Mouse (Mus musculus) MEL (cell line): ENCODE measurements at regions not wholly inside any gene's neighbourhood (a gene's known extent, or its start where the extent isn't known, plus 50 kb on each side); places are given as distances from the start of the nearest gene placed in this dataset.

Experiments used
- DNase-seq: peaks from one replicate; pipeline ENCODE4 v3.0.0; 2011; ENCODE audit warnings: low read depth, low spot score
- H3K27ac ChIP-seq: 2 replicates; pipeline ENCODE4 v1.5.1; 2012; ENCODE audit warnings: low read depth, mild to moderate bottlenecking, control low read depth, low read length, moderate library complexity; ENCODE audit not compliant: control insufficient read depth
- H3K27me3 ChIP-seq, 2 experiments: fragments of 150-350 bp in 1 of 2; sonication (generic) in 1 of 2; 2 replicates each; pipeline ENCODE4 v1.6.1; 2012; ENCODE audit warnings: low read length in 2 of 2, mild to moderate bottlenecking in 2 of 2, improper control_type of control experiment in 1 of 2, moderate library complexity in 1 of 2; ENCODE audit not compliant: insufficient read depth in 2 of 2, control insufficient read depth in 1 of 2
- H3K36me3 ChIP-seq, 2 experiments: 2 replicates each; pipeline ENCODE4 v1.6.1; 2012 to 2014; ENCODE audit warnings: low read length in 2 of 2, improper control_type of control experiment in 1 of 2, inconsistent platforms in 1 of 2, mild to moderate bottlenecking in 1 of 2; ENCODE audit not compliant: insufficient read depth in 2 of 2, control insufficient read depth in 1 of 2
- H3K4me1 ChIP-seq, 2 experiments: fragments of 150-350 bp in 1 of 2; sonication (generic) in 1 of 2; 2 replicates each; pipeline ENCODE4 v1.6.1; 2012; ENCODE audit warnings: low read length in 2 of 2, improper control_type of control experiment in 1 of 2, mild to moderate bottlenecking in 1 of 2; ENCODE audit not compliant: insufficient read depth in 2 of 2, control insufficient read depth in 1 of 2
- H3K4me3 ChIP-seq, 2 experiments: fragments of 150-350 bp in 1 of 2; sonication (generic) in 1 of 2; 2 replicates each; pipeline ENCODE4 v1.5.1; 2012; ENCODE audit warnings: low read depth in 2 of 2, low read length in 2 of 2, mild to moderate bottlenecking in 2 of 2, moderate library complexity in 2 of 2, control low read depth in 1 of 2, improper control_type of control experiment in 1 of 2; ENCODE audit not compliant: control insufficient read depth in 1 of 2, insufficient read depth in 1 of 2
- H3K79me2 ChIP-seq: 2 replicates; pipeline ENCODE4 v1.6.1; 2012; ENCODE audit warnings: mild to moderate bottlenecking, low read length, moderate library complexity; ENCODE audit not compliant: control insufficient read depth, poor library complexity, insufficient read depth
- H3K9ac ChIP-seq: 2 replicates; pipeline ENCODE4 v1.6.1; 2012; ENCODE audit warnings: low read depth, mild to moderate bottlenecking, control low read depth, low read length, moderate library complexity; ENCODE audit not compliant: control insufficient read depth, poor library complexity, severe bottlenecking
- H3K9me3 ChIP-seq: fragments of 150-350 bp; sonication (generic); replicated peaks from 2 replicates; pipeline ENCODE4 v1.6.1; 2012; ENCODE audit warnings: mild to moderate bottlenecking, low read length, improper control_type of control experiment, moderate library complexity; ENCODE audit not compliant: insufficient read depth
- BHLHE40 ChIP-seq: IDR thresholded peaks from 2 replicates; pipeline ENCODE4 v1.6.1; 2012; ENCODE audit warnings: low read depth, mild to moderate bottlenecking, inconsistent platforms, low read length, improper control_type of control experiment, borderline replicate concordance
- ELF1 ChIP-seq: IDR thresholded peaks from 2 replicates; pipeline ENCODE4 v1.6.1; 2014; ENCODE audit warnings: low read depth, mild to moderate bottlenecking, inconsistent platforms, low read length, improper control_type of control experiment, moderate library complexity
- EP300 ChIP-seq, 2 experiments: IDR thresholded peaks; 2 replicates each; pipeline ENCODE4 v1.6.1; 2011; ENCODE audit warnings: improper control_type of control experiment in 2 of 2, low read length in 2 of 2, low read depth in 1 of 2, mild to moderate bottlenecking in 1 of 2
- ETS1 ChIP-seq: IDR thresholded peaks from 2 replicates; pipeline ENCODE4 v1.6.1; 2012; ENCODE audit warnings: low read depth, mild to moderate bottlenecking, inconsistent platforms, low read length, improper control_type of control experiment, moderate library complexity
- GABPA ChIP-seq: IDR thresholded peaks from 2 replicates; pipeline ENCODE4 v1.6.1; 2012; ENCODE audit warnings: low read depth, mild to moderate bottlenecking, inconsistent platforms, low read length, improper control_type of control experiment, moderate library complexity
- HCFC1 ChIP-seq: IDR thresholded peaks from 2 replicates; pipeline ENCODE4 v1.6.1; 2012; ENCODE audit warnings: low read depth, mild to moderate bottlenecking, inconsistent platforms, low read length, improper control_type of control experiment, moderate library complexity
- JUND ChIP-seq: IDR thresholded peaks from 2 replicates; pipeline ENCODE4 v1.6.1; 2011; ENCODE audit warnings: low read depth, mild to moderate bottlenecking, improper control_type of control experiment, low read length
- MAFK ChIP-seq: IDR thresholded peaks from 2 replicates; pipeline ENCODE4 v1.6.1; 2011; ENCODE audit warnings: low read depth, mild to moderate bottlenecking, low read length, improper control_type of control experiment, borderline replicate concordance
- MAZ ChIP-seq: IDR thresholded peaks from 2 replicates; pipeline ENCODE4 v1.6.1; 2012; ENCODE audit warnings: low read depth, mild to moderate bottlenecking, inconsistent platforms, low read length, improper control_type of control experiment
- MEF2A ChIP-seq: IDR thresholded peaks from 2 replicates; pipeline ENCODE4 v1.6.1; 2014; ENCODE audit warnings: low read depth, mild to moderate bottlenecking, inconsistent platforms, low read length, improper control_type of control experiment; ENCODE audit not compliant: poor library complexity, insufficient replicate concordance, severe bottlenecking; ENCODE audit errors: extremely low read depth
- MYB ChIP-seq: IDR thresholded peaks from 2 replicates; pipeline ENCODE4 v1.6.1; 2011; ENCODE audit warnings: mild to moderate bottlenecking, low read depth, low read length, improper control_type of control experiment
- NRF1 ChIP-seq: IDR thresholded peaks from 2 replicates; pipeline ENCODE4 v1.6.1; 2014; ENCODE audit warnings: low read depth, mild to moderate bottlenecking, inconsistent platforms, low read length, improper control_type of control experiment, moderate library complexity; ENCODE audit not compliant: poor library complexity, insufficient read depth, severe bottlenecking
- POLR2AphosphoS2 ChIP-seq: IDR thresholded peaks from 2 replicates; pipeline ENCODE4 v1.6.1; 2011; ENCODE audit warnings: low read length, improper control_type of control experiment
- RAD21 ChIP-seq: IDR thresholded peaks from 2 replicates; pipeline ENCODE4 v1.6.1; 2011; ENCODE audit warnings: mild to moderate bottlenecking, low read depth, low read length, improper control_type of control experiment
- RCOR1 ChIP-seq: IDR thresholded peaks from 2 replicates; pipeline ENCODE4 v1.6.1; 2012; ENCODE audit warnings: low read depth, mild to moderate bottlenecking, inconsistent platforms, low read length, improper control_type of control experiment
- TAL1 ChIP-seq: IDR thresholded peaks from 2 replicates; pipeline ENCODE4 v1.6.1; 2012; ENCODE audit warnings: mild to moderate bottlenecking, inconsistent platforms, low read length, moderate library complexity, mixed read lengths
- TBP ChIP-seq: IDR thresholded peaks from 2 replicates; pipeline ENCODE4 v1.8.0; 2011; ENCODE audit warnings: low read depth, low read length, improper control_type of control experiment
- UBTF ChIP-seq: IDR thresholded peaks from 2 replicates; pipeline ENCODE4 v1.6.1; 2012; ENCODE audit warnings: low read depth, mild to moderate bottlenecking, inconsistent platforms, low read length, improper control_type of control experiment, moderate library complexity, borderline replicate concordance; ENCODE audit not compliant: insufficient read depth
- USF1 ChIP-seq: IDR thresholded peaks from 2 replicates; pipeline ENCODE4 v1.6.1; 2014; ENCODE audit warnings: low read depth, mild to moderate bottlenecking, inconsistent platforms, low read length, improper control_type of control experiment, moderate library complexity
- USF2 ChIP-seq, 2 experiments: IDR thresholded peaks; 2 replicates each; pipeline ENCODE4 v1.6.1; 2011 to 2012; ENCODE audit warnings: improper control_type of control experiment in 2 of 2, low read length in 2 of 2, borderline replicate concordance in 1 of 2, inconsistent platforms in 1 of 2, low read depth in 1 of 2, mild to moderate bottlenecking in 1 of 2; ENCODE audit not compliant: insufficient read depth in 1 of 2
- ZKSCAN1 ChIP-seq: IDR thresholded peaks from 2 replicates; pipeline ENCODE4 v1.6.1; 2012; ENCODE audit warnings: low read depth, mild to moderate bottlenecking, inconsistent platforms, low read length, improper control_type of control experiment, moderate library complexity

- DNase-seq, result no peak
- Histone ChIP-seq H3K9me3 (no peaks in the 10 kb centered on the region), H3K27me3 (no peaks in the 10 kb centered on the region), H3K27ac (no peak overlapping the region), H3K79me2 (no peaks in the 10 kb centered on the region), H3K4me1 (no peaks in the 10 kb centered on the region), H3K4me3 (no peak overlapping the region), H3K36me3 (no peaks in the 10 kb centered on the region), H3K9ac (no peak overlapping the region)
- no peak for TF ChIP-seq RCOR1
- TF ChIP-seq MEF2A, result no peak
- TF ChIP-seq MYB, result no peak
- TF ChIP-seq ETS1, result no peak
- TF ChIP-seq EP300 (IDR thresholded peaks at IDR 0.05; ENCODE audit: low read depth in 1 of 2, low read length in 2 of 2), result no peak
- TF ChIP-seq NRF1, result no peak
- no peak for TF ChIP-seq USF1
- no peak for TF ChIP-seq ELF1
- no peak for TF ChIP-seq ZKSCAN1
- no peak for TF ChIP-seq MAFK
- TF ChIP-seq JUND, result no peak
- TF ChIP-seq TAL1, result no peak
- TF ChIP-seq HCFC1, result no peak
- TF ChIP-seq RAD21, result no peak
- no peak for TF ChIP-seq UBTF
- TF ChIP-seq POLR2AphosphoS2, result no peak
- TF ChIP-seq USF2 (IDR thresholded peaks at IDR 0.05; ENCODE audit: borderline replicate concordance in 1 of 2, insufficient read depth in 1 of 2, low read depth in 1 of 2, low read length in 2 of 2), result no peak
Measured at GRCm38 (mm10) chr16:87044773-87045561, 309.0 kb upstream of the N6amt1 start.

- Histone ChIP-seq H3K79me2 (no peaks in the 10 kb centered on the region), H3K9me3 (no peaks in the 10 kb centered on the region), H3K4me1 (no peaks in the 10 kb centered on the region), H3K27me3 (no peaks in the 10 kb centered on the region), H3K9ac (no peak overlapping the region), H3K27ac (no peak overlapping the region), H3K36me3 (no peaks in the 10 kb centered on the region), H3K4me3 (no peak overlapping the region)
- no peak for TF ChIP-seq BHLHE40
- no peak for TF ChIP-seq TBP
- TF ChIP-seq ELF1, result no peak
- TF ChIP-seq MAZ, result no peak
- TF ChIP-seq GABPA, result no peak
- no peak for TF ChIP-seq POLR2AphosphoS2
- no peak for DNase-seq
Measured at GRCm38 (mm10) chr16:87043689-87044088, 310.3 kb upstream of the N6amt1 start.
